In the genomic region with DNA sequence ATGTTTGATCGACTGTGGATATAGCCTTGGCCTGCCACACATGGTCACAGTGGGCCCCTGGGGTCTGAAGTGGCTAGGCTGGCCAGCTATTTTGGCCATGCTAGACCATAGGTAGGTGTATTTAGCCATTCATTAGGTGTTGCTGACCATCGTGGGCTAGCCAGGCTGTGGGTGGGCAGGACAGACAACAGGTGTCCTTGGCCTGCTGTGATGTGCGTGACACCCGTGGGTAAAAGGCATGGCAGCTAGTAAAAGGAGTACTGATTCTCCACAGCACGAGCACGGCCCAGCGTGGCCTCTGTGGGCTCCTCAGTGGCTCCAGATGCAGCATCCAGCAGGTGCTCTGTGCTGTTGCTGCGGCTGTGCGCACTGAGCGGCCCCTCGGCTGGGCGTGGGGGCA, we compare ENCODE assay signal across 23 mouse cellular contexts. TPM values are rescaled to one million over a fixed set of nuclear protein-coding genes. Genes with fewer than 3 reads are reported as not detected.
A peak's percentile ranks its signal among the peaks of the same experiment; 100 is the strongest.
DNase-seq lines count a peak whose midpoint lies in the region; ATAC-seq and TF ChIP-seq lines count a peak whose summit lies in the region.
"Had no signal": no experiment of that assay in that cellular context is flagged by ENCODE, and none has a peak within 500 bp of the region (broad histone marks: within the 10 kb centered on the region; RNA-seq: fewer than 3 reads in every experiment).

No protein-coding gene starts in this region.

- no peak overlapping the region for H3K27ac ChIP-seq in lung, embryonic 15.5 days
- no peak overlapping the region for H3K27ac ChIP-seq in testis, adult 2 months (ENCODE audit: control insufficient read depth, insufficient read depth, low read depth, low read length)
- H3K27ac ChIP-seq in ES-E14 (ENCODE audit: insufficient read depth, low read depth, low read length, poor library complexity, severe bottlenecking): no peak overlapping the region
- H3K27ac ChIP-seq: embryonic facial prominence, embryonic 12.5 days; forebrain, embryonic 12.5 days; forebrain, embryonic 15.5 days; heart, adult 2 months; hindbrain, embryonic 12.5 days; hindbrain, embryonic 15.5 days had no signal

- in situ Hi-C loops in ES-E14 (cut with MboI; ENCODE audit: low sequenced_read_pairs in 2 of 2, unreplicated experiment in 2 of 2): no loop called here

- no peaks in the 10 kb centered on the region for H3K9me3 ChIP-seq in lung, embryonic 15.5 days
- no peaks in the 10 kb centered on the region for H3K9me3 ChIP-seq in ES-E14 (ENCODE audit: control insufficient read depth, insufficient read depth, low read depth, low read length)
- H3K9me3 ChIP-seq: forebrain, embryonic 15.5 days; hindbrain, embryonic 15.5 days had no signal

- no peak for TF ChIP-seq CTCF in testis, adult 2 months (IDR thresholded peaks at IDR 0.05; ENCODE audit: control insufficient read depth, insufficient read depth, insufficient replicate concordance, low read depth, low read length)

- peak; percentile 8; the same call in 1 of the 2 replicates for ATAC-seq in lung, embryonic 15.5 days (ENCODE audit: borderline replicate concordance, extremely low read depth, low FRiP score, low TSS enrichment)
- ATAC-seq: CD4-positive, CD25-positive, alpha-beta regulatory T cell, adult 4 months; forebrain, embryonic 15.5 days had no signal

- H3K4me3 ChIP-seq in lung, embryonic 15.5 days: no peak overlapping the region
- H3K4me3 ChIP-seq in testis, adult 2 months (ENCODE audit: control insufficient read depth, low read depth, low read length): peak overlapping the region; percentile 53
- peak overlapping the region; percentile 32 to 35; a peak in 3 of 4 replicates for H3K4me3 ChIP-seq in ES-E14 (ENCODE audit: insufficient read depth in 1 of 2, low read depth in 1 of 2, low read length in 2 of 2, poor library complexity in 1 of 2, severe bottlenecking in 1 of 2)
- H3K4me3 ChIP-seq: embryonic facial prominence, embryonic 12.5 days; erythroblast, embryonic 14.5 days; forebrain, embryonic 12.5 days; forebrain, embryonic 15.5 days; heart, adult 2 months; hindbrain, embryonic 12.5 days; hindbrain, embryonic 15.5 days had no signal

- no peak for TF ChIP-seq POLR2A in testis, adult 2 months (IDR thresholded peaks at IDR 0.05; ENCODE audit: control insufficient read depth, low read depth, low read length)

- no peaks in the 10 kb centered on the region for H3K27me3 ChIP-seq in lung, embryonic 15.5 days
- H3K27me3 ChIP-seq in testis, adult 2 months (ENCODE audit: control insufficient read depth, insufficient read depth, low read length): no peaks in the 10 kb centered on the region
- H3K27me3 ChIP-seq: embryonic facial prominence, embryonic 12.5 days; forebrain, embryonic 12.5 days; forebrain, embryonic 15.5 days; hindbrain, embryonic 12.5 days; hindbrain, embryonic 15.5 days had no signal

- no peak overlapping the region for H3K4me2 ChIP-seq in lung, embryonic 15.5 days
- H3K4me2 ChIP-seq: embryonic facial prominence, embryonic 12.5 days; forebrain, embryonic 12.5 days; forebrain, embryonic 15.5 days; heart, embryonic 11.5 days; hindbrain, embryonic 12.5 days; hindbrain, embryonic 15.5 days had no signal

- 84% methylated on average over 12 of the region's 12 CpGs for WGBS in lung, embryonic 15.5 days

- no peak overlapping the region for H3K9ac ChIP-seq in lung, embryonic 15.5 days
- H3K9ac ChIP-seq in ES-E14 (ENCODE audit: insufficient read depth, low read depth, low read length, poor library complexity, severe bottlenecking): no peak overlapping the region
- H3K9ac ChIP-seq: embryonic facial prominence, embryonic 12.5 days; forebrain, embryonic 12.5 days; forebrain, embryonic 15.5 days; hindbrain, embryonic 12.5 days; hindbrain, embryonic 15.5 days had no signal

- no peaks in the 10 kb centered on the region for H3K4me1 ChIP-seq in lung, embryonic 15.5 days
- no peaks in the 10 kb centered on the region; the same call in 1 of the 2 replicates for H3K4me1 ChIP-seq in testis, adult 2 months (ENCODE audit: control insufficient read depth, insufficient read depth, low read length)
- no peaks in the 10 kb centered on the region; a peak in 1 of 4 replicates for H3K4me1 ChIP-seq in ES-E14 (ENCODE audit: control insufficient read depth in 2 of 2, insufficient read depth in 2 of 2, low read length in 2 of 2, poor library complexity in 1 of 2)
- H3K4me1 ChIP-seq: embryonic facial prominence, embryonic 12.5 days; forebrain, embryonic 12.5 days; forebrain, embryonic 15.5 days; hindbrain, embryonic 12.5 days; hindbrain, embryonic 15.5 days had no signal

- DNase-seq in lung, postnatal 14 days: no peak
- no peak for DNase-seq in testis, postnatal 14 days (ENCODE audit: low spot score)
- no peak for DNase-seq in ES-E14 (ENCODE audit: low read depth, low spot score)
- no peak for DNase-seq in gastrocnemius, adult 8-10 months (ENCODE audit: low spot score in 2 of 2)
- no peak for DNase-seq in left cerebral cortex, adult 18-20 months (ENCODE audit: low spot score in 2 of 2)
- DNase-seq: adrenal gland, adult 2 months; cerebellum, adult 11-12 months; cerebellum, adult 9-10 months; cerebellum, postnatal 14 days; gastrocnemius, postnatal 10 days; gastrocnemius, postnatal 36 days; heart, adult 2 months had no signal

- no peaks in the 10 kb centered on the region for H3K36me3 ChIP-seq in lung, embryonic 15.5 days
- no peaks in the 10 kb centered on the region for H3K36me3 ChIP-seq in testis, adult 2 months (ENCODE audit: control insufficient read depth, insufficient read depth, low read length)
- H3K36me3 ChIP-seq in ES-E14 (ENCODE audit: control insufficient read depth, insufficient read depth, low read length, poor library complexity, severe bottlenecking): no peaks in the 10 kb centered on the region

TF ChIP-seq in ES-E14, 5 proteins besides CTCF, POLR2A, EP300 and RAD21:
- TF ChIP-seq MAFK (IDR thresholded peaks at IDR 0.05; ENCODE audit: insufficient read depth, low read depth, low read length) (no peak), HCFC1 (IDR thresholded peaks at IDR 0.05; ENCODE audit: borderline replicate concordance, insufficient read depth, low read length) (no peak), ZNF384 (IDR thresholded peaks at IDR 0.05; ENCODE audit: low read depth, low read length) (no peak), ZC3H11A (IDR thresholded peaks at IDR 0.05; ENCODE audit: borderline replicate concordance, low read depth, low read length) (no peak), CHD2 (IDR thresholded peaks at IDR 0.05; ENCODE audit: low read depth, low read length) (no peak)

RNA-seq across cellular contexts. Expression of a gene that starts 19.8 kb away (rescaled TPM):
- 37.7 and 42.8 TPM in 2 replicates for polyA plus RNA-seq in lung, embryonic 15.5 days (2015; fragmentation: Nextera tagmentation; extraction: Ambion mirVana)
- polyA plus RNA-seq in testis, adult 2 months (2012; rRNA removed): 26.0 and 27.9 TPM in 2 replicates
- total RNA-seq in ES-E14 (2012; rRNA removed): 39.1 and 52.8 TPM in 2 replicates
- total RNA-seq in gastrocnemius, adult 8-10 months (2022): 10 to 100 TPM; 17.0 to 18.9 (median 17.6) TPM
- total RNA-seq in left cerebral cortex, adult 18-20 months (2021): 10 to 100 TPM; 36.2 to 40.7 TPM

RNA-seq across cellular contexts. Expression of a gene that starts 27.8 kb away (rescaled TPM):
- polyA plus RNA-seq in lung, embryonic 15.5 days (2015; fragmentation: Nextera tagmentation; extraction: Ambion mirVana): 4.9 and 5.0 TPM in 2 replicates
- polyA plus RNA-seq in testis, adult 2 months (2012; rRNA removed): 2.0 and 2.3 TPM in 2 replicates
- total RNA-seq in ES-E14 (2012; rRNA removed): 3.3 and 3.8 TPM in 2 replicates
- total RNA-seq in gastrocnemius, adult 8-10 months (2022): 1 to 10 TPM; 2.1 to 2.8 (median 2.5) TPM
- total RNA-seq in left cerebral cortex, adult 18-20 months (2021): 1 to 10 TPM; 7.5 to 8.4 TPM
- total RNA-seq: MEL had no signal

RNA-seq across cellular contexts. Expression of a gene that starts 48.1 kb away (rescaled TPM):
- polyA plus RNA-seq in lung, embryonic 15.5 days (2015; fragmentation: Nextera tagmentation; extraction: Ambion mirVana): 7.7 and 8.3 TPM in 2 replicates
- 6.5 and 9.2 TPM in 2 replicates for polyA plus RNA-seq in testis, adult 2 months (2012; rRNA removed)
- total RNA-seq in ES-E14 (2012; rRNA removed): 2.9 and 4.8 TPM in 2 replicates
- 1 to 10 TPM in 1 of 4 experiments, under 1 TPM in 3; 0.32 to 1.0 (median 0.45) TPM for total RNA-seq in gastrocnemius, adult 8-10 months (2022)
- total RNA-seq in left cerebral cortex, adult 18-20 months (2021): 10 to 100 TPM; 45.9 to 48.5 TPM
